Mouse (Mus musculus) intestine, embryonic 14.5 days (tissue): ENCODE results near the gene Zfp13. TPM values are rescaled to one million over a fixed set of nuclear protein-coding genes. Genes with fewer than 3 reads are reported as not detected.

Experiments
- ATAC-seq: fragments of 200-750 bp; cut with Nextera tagmentation; replicated peaks from 2 replicates; pipeline ENCODE4 v1.8.0; 2017; ENCODE audit warnings: low read depth, moderate number of reproducible peaks, moderate TSS enrichment, moderate library complexity; ENCODE audit not compliant: low FRiP score, low TSS enrichment
- DNase-seq: peaks from one replicate; pipeline ENCODE4 v3.0.0-alpha.2; 2018; ENCODE audit warnings: low spot score
- H3K27ac ChIP-seq: fragments of 300-500 bp; sonication (generic); 2 replicates; pipeline ENCODE4 v1.5.1; 2014; ENCODE audit warnings: low read depth, mild to moderate bottlenecking, control low read depth
- H3K27me3 ChIP-seq: fragments of 300-500 bp; sonication (generic); replicated peaks from 2 replicates; pipeline ENCODE4 v1.6.1; 2014; ENCODE audit warnings: low read length, control low read depth; ENCODE audit not compliant: control insufficient read depth, insufficient read depth
- H3K36me3 ChIP-seq: fragments of 300-500 bp; sonication (generic); 2 replicates; pipeline ENCODE4 v1.6.1; 2014; ENCODE audit warnings: low read length, control low read depth; ENCODE audit not compliant: control insufficient read depth, insufficient read depth
- H3K4me1 ChIP-seq: fragments of 300-500 bp; sonication (generic); replicated peaks from 2 replicates; pipeline ENCODE4 v1.6.1; 2014; ENCODE audit warnings: low read length, control low read depth, mixed read lengths; ENCODE audit not compliant: control insufficient read depth, insufficient read depth
- H3K4me2 ChIP-seq: fragments of 300-500 bp; sonication (generic); 2 replicates; pipeline ENCODE4 v1.6.1; 2014; ENCODE audit warnings: low read length
- H3K4me3 ChIP-seq: fragments of 300-500 bp; sonication (generic); 2 replicates; pipeline ENCODE4 v1.5.1; 2014; ENCODE audit warnings: low read depth, low read length, control low read depth, mixed read lengths
- H3K9ac ChIP-seq: fragments of 300-500 bp; sonication (generic); 2 replicates; pipeline ENCODE4 v1.6.1; 2014; ENCODE audit warnings: mild to moderate bottlenecking, low read length
- H3K9me3 ChIP-seq: fragments of 300-500 bp; sonication (generic); 2 replicates; pipeline ENCODE4 v1.6.1; 2016; ENCODE audit warnings: low read length, control low read depth; ENCODE audit not compliant: control insufficient read depth
- WGBS: fragments of 180-500 bp; shearing (Covaris S2); extraction: QIAGEN DNeasy Blood & Tissue Kit; methylation state at CpG from one replicate; pipeline ENCODE4 v1.1.7; 2014; 5-methylcytosine and 5-hydroxymethylcytosine counted together
- polyA plus RNA-seq: library from polyadenylated mRNA; unstranded; fragments of >200 nt; fragmentation: Nextera tagmentation; extraction: Ambion mirVana; gene quantifications from 2 replicates; pipeline ENCODE4 v1.2.1, GENCODE M21; 2014

The Zfp13 gene
- 12.3 and 14.8 TPM in 2 replicates for polyA plus RNA-seq

GRCm38 (mm10) chr17:23598582-23599552 lies at the start of gene Zfp13:
Gene Zfp13 (minus strand): TSS chr17:23599487.
- ATAC-seq, result peak; percentile 96
- no peaks in the 10 kb centered on the region for H3K36me3 ChIP-seq
- 5% methylated on average over 29 of the region's 31 CpGs for WGBS

DNA sequence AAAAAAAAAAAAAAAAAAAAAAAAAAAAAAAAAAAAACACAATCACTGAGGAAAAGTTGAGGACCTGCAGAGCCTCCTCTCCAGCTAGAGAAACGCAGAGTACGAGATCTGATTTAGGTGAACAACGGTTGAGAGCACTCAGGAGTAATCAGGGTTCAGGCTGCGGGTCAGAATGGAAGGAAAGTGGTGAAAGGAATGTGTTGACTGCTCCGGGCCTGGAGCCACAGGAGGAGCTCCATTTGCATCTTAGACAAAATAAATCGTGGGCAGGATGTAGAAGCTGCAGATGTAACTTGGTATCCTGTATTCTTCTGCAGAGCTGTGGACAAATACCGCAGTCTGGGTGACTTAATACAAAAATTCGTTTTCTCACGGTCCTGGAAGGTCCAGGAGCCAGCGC lies 46.6 kb upstream of the Zfp13 start:
- WGBS, result 37% methylated on average over 10 of the region's 10 CpGs
- no peak for DNase-seq
- ATAC-seq, result no peak

More at GRCm38 (mm10) chr17:23598582-23599552, at the start of gene Zfp13:
- Histone ChIP-seq H3K27ac (peak within 1 kb of the TSS; percentile 94), H3K9ac (peak within 1 kb of the TSS; percentile 59), H3K4me1 (peaks cover 11% of the 10 kb centered on the region; the same call in 1 of the 2 replicates), H3K9me3 (no peaks in the 10 kb centered on the region), H3K4me3 (peak within 1 kb of the TSS; percentile 46), H3K27me3 (no peaks in the 10 kb centered on the region), H3K4me2 (peak within 1 kb of the TSS; percentile 82)
- peak; percentile 87 for DNase-seq

GRCm38 (mm10) chr17:23644613-23645495 lies 45.6 kb upstream of the Zfp13 start, which contains the start of gene Mmp25:
Gene Mmp25 (minus strand): TSS chr17:23645277.
- Histone ChIP-seq H3K9ac (peak within 1 kb of the TSS; percentile 36), H3K9me3 (no peaks in the 10 kb centered on the region), H3K27ac (no peak within 1 kb of the TSS), H3K4me2 (peak within 1 kb of the TSS; percentile 80), H3K4me1 (no peaks in the 10 kb centered on the region), H3K36me3 (no peaks in the 10 kb centered on the region), H3K4me3 (peak within 1 kb of the TSS; percentile 41), H3K27me3 (peaks cover 22% of the 10 kb centered on the region)
- DNase-seq, result peak; percentile 66
- 0 out of 2 replicates have a peak, but pooled peaks have one; percentile 56 for ATAC-seq
- WGBS, result under 1% methylated on average over 58 of the region's 58 CpGs

More for the DNA sequence above, 46.6 kb upstream of the Zfp13 start:
- H3K36me3 ChIP-seq, result no peaks in the 10 kb centered on the region
- peaks cover 22% of the 10 kb centered on the region for H3K27me3 ChIP-seq
- H3K4me2 ChIP-seq, result no peak overlapping the region
- H3K27ac ChIP-seq, result no peak overlapping the region
- no peak overlapping the region for H3K9ac ChIP-seq
- no peaks in the 10 kb centered on the region for H3K4me1 ChIP-seq
- H3K9me3 ChIP-seq, result no peaks in the 10 kb centered on the region
- no peak overlapping the region for H3K4me3 ChIP-seq

DNA sequence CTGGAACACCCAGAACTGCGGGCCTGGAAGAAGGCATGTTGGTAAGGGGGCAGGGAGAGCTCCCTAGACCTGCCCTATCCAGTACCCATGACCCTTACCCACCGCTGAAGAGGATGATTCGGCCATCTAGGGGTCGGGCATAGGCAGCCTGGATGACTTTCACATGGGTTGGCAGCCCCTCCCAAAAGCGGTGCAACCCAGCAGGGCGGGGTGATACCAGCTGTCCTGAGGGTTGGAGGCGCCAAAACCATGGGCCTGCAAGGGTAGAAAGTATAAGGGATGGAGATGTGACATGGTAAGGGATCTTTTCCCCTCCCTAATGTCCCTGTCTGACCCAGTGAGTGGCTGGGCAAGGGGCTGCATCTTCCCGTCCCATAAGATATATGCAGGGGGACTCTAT lies 32.0 kb upstream of the Zfp13 start:
- Histone ChIP-seq H3K4me2 (no peak overlapping the region), H3K4me3 (no peak overlapping the region), H3K9me3 (no peaks in the 10 kb centered on the region), H3K27me3 (no peaks in the 10 kb centered on the region), H3K36me3 (no peaks in the 10 kb centered on the region), H3K4me1 (0 out of 2 replicates have a peak, but pooled peaks cover 3% of the 10 kb centered on the region), H3K9ac (no peak overlapping the region), H3K27ac (no peak overlapping the region)
- WGBS, result 80% methylated on average over 8 of the region's 8 CpGs
- DNase-seq (no peak), ATAC-seq (no peak)

DNA sequence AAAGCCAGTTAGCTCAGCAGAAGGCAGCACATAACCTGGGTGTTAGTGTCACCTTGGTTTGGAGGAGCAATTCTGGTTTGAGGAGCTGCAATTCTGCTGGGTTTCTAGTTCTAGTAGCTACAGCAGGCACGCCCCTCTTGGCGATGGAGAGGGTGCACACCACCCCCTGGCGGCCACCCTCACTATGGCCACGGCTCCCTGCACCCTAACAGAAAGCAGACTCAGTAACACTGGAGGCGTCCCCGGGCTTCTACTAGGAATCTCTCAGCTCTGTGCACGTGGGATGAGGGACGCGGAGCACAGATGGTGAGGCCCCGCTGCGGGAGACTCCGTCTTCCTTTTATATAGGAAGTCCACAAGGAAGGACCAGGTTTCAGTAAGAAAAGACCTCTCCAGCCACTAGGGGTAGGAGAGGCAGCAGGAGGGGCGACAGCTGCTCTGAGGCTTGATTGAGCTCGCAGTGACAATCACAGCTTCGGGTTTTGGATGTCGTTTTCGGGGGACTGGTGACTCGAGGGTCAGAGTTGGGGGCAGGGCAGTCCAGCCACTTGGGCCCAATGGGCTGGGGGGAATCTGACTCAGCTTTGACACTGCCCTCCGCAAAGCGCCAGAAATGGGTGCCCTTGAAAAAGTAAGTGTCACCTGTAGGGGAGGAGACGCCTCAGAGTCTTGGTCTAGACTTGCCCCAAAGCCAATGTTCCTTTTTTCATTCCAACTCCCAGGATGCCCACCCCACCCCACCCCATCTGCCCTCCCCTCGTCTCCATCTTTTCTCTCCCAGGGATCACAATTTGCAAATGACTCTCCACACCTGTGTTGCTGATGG lies 31.1 kb upstream of the Zfp13 start:
- peak; percentile 80 for ATAC-seq
- H3K4me3 ChIP-seq, result peak overlapping the region; percentile 17; the same call in 1 of the 2 replicates
- H3K4me1 ChIP-seq, result 0 out of 2 replicates have a peak, but pooled peaks cover 3% of the 10 kb centered on the region
- no peak overlapping the region for H3K9ac ChIP-seq
- no peaks in the 10 kb centered on the region for H3K36me3 ChIP-seq
- H3K9me3 ChIP-seq, result no peaks in the 10 kb centered on the region
- peak overlapping the region; percentile 49 for H3K4me2 ChIP-seq
- WGBS, result 18% methylated on average over 22 of the region's 22 CpGs
- H3K27ac ChIP-seq, result no peak overlapping the region
- DNase-seq, result peak; percentile 93
- H3K27me3 ChIP-seq, result no peaks in the 10 kb centered on the region

- Histone ChIP-seq H3K27ac (no peak overlapping the region), H3K4me1 (0 out of 2 replicates have a peak, but pooled peaks cover 3% of the 10 kb centered on the region), H3K36me3 (no peaks in the 10 kb centered on the region), H3K9me3 (no peaks in the 10 kb centered on the region), H3K4me2 (no peak overlapping the region), H3K4me3 (no peak overlapping the region), H3K27me3 (no peaks in the 10 kb centered on the region), H3K9ac (no peak overlapping the region)
- ATAC-seq (no peak), DNase-seq (no peak)
- whole genome bisulfite sequencing, result 32% methylated on average over 7 of the region's 7 CpGs
Measured at GRCm38 (mm10) chr17:23627813-23628212, 28.5 kb upstream of the Zfp13 start.

GRCm38 (mm10) chr17:23620351-23620750 lies 21.1 kb upstream of the Zfp13 start:
- ATAC-seq (no peak), DNase-seq (no peak)
- H3K9me3 ChIP-seq, result no peaks in the 10 kb centered on the region
- no peak overlapping the region for H3K4me2 ChIP-seq
- H3K4me3 ChIP-seq, result no peak overlapping the region
- no peak overlapping the region for H3K27ac ChIP-seq
- H3K4me1 ChIP-seq, result no peaks in the 10 kb centered on the region
- no peaks in the 10 kb centered on the region for H3K36me3 ChIP-seq
- no peaks in the 10 kb centered on the region for H3K27me3 ChIP-seq
- 70% methylated on average over 7 of the region's 7 CpGs for WGBS
- H3K9ac ChIP-seq, result no peak overlapping the region
